Mouse (Mus musculus): Measurements from ENCODE around the gene Bglap2. TPM values are rescaled to one million over a fixed set of nuclear protein-coding genes. Genes with fewer than 3 reads are reported as not detected.
"Not testable (repeated sequence)": the region's sequence is repeated elsewhere in the genome, so short reads cannot be mapped to it uniquely, and the experiment has no call there.

Gene Bglap2
- polyA plus RNA-seq, 1 experiment from 2014 or later, result not detected

GRCm38 (mm10) chr3:88381389-88382315, 3.2 kb upstream of the Bglap2 start:
- Histone ChIP-seq H3K4me2 (replicated peaks) (peak overlapping the region; percentile 62), H3K27ac (peak overlapping the region; percentile 48; the same call in 1 of the 2 replicates), H3K9ac (peak overlapping the region; percentile 20; the same call in 1 of the 2 replicates), H3K4me3 (peak overlapping the region; percentile 34)
- not testable (repeated sequence) for H3K4me1 ChIP-seq, H3K27me3 ChIP-seq, H3K36me3 ChIP-seq, H3K9me3 ChIP-seq
- WGBS, result 9% methylated on average over 21 of the region's 22 CpGs
- peak; percentile 88 for ATAC-seq (ENCODE audit: low FRiP score, low read depth)

GRCm38 (mm10) chr3:88376644-88377043, 1.9 kb downstream of the Bglap2 start:
- WGBS, result 23% methylated on average over 7 of the region's 7 CpGs
- ATAC-seq (ENCODE audit: low FRiP score, low read depth), result peak; percentile 33; the same call in 1 of the 2 replicates
- not testable (repeated sequence) for H3K4me1 ChIP-seq, H3K9me3 ChIP-seq, H3K36me3 ChIP-seq, H3K27me3 ChIP-seq
- peak overlapping the region; percentile 29 for H3K4me3 ChIP-seq
- peak overlapping the region; percentile 61 for H3K4me2 ChIP-seq (replicated peaks)
- peak overlapping the region; percentile 15; the same call in 1 of the 2 replicates for H3K27ac ChIP-seq
- H3K9ac ChIP-seq, result peak overlapping the region; percentile 32

DNA sequence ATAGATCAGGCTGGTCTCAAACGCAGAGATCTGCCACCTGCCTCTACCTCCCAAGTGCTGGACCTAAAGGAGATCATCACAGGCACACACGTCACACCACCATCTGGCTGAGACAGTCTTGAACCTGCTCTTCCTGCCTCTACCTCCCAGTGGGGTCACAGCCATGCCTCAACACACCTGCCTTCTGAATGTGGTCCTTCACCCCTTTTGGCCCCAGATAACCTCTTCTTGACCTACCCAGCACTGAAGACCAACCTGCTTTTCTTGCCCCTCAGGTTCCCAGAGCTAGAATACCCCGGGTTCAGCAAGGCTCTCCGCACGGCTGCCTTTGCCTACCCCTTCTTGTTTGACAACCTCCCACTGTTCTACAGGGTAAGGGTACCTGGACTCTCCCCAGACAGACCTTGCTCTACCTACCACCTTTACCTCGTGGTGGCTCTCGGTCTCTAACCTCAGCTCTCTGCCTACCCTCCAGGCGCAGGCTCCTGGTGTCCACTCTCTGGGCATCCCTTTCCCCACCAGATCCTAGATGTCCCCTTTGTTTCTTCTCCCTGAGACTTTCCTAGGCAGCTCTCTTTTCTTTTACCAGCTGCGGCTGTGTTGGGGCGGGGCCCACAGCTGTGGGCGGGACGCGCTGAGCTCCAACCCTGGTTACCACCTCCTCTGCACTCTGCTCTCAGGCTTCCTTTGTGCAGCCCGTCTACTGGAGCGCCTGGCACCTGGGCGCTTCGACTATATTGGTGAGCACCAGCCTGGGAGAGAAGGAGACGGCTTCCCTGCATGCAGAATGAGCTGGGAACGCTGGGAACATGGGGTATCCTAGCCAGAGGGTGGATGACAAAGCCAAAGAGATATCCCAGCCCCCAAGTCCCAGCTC, 2.5 kb downstream of the Bglap2 start:
- not testable (repeated sequence) for H3K36me3 ChIP-seq, H3K4me1 ChIP-seq, H3K27me3 ChIP-seq, H3K9me3 ChIP-seq
- peak overlapping the region; percentile 15; the same call in 1 of the 2 replicates for H3K27ac ChIP-seq
- peak overlapping the region; percentile 29 for H3K4me3 ChIP-seq
- peak overlapping the region; percentile 32 for H3K9ac ChIP-seq
- peak; percentile 92 for ATAC-seq (ENCODE audit: low FRiP score, low read depth)
- H3K4me2 ChIP-seq (replicated peaks), result peak overlapping the region; percentile 61
- 16% methylated on average over 19 of the region's 19 CpGs for WGBS

DNA sequence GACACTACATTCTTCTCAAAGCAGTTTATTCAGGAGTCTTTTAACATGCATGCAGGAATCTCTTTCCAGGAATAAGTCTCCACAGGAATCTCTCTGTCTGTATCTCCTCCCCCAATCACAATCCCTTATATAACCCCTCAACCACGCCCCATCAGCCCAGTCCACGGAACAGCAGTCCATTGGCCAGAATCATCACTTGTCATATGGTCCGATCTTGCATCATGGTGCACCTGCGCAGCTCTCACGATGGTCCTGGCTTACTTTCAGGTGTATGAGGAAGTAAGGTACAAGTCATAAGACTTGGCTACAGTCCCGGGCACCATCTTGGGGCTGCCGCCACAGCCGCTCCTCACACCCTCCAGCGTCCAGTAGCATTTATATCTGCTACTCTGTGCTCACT, 5.9 kb downstream of the Bglap2 start, which contains the start of gene Bglap3:
Gene Bglap3, minus strand, starts transcription at position 101 of the 400 bp plus-strand sequence.
- H3K4me3 ChIP-seq; H3K36me3 ChIP-seq; H3K9me3 ChIP-seq; H3K4me1 ChIP-seq; H3K9ac ChIP-seq; H3K27me3 ChIP-seq; H3K4me2 ChIP-seq (replicated peaks); ATAC-seq (ENCODE audit: low FRiP score, low read depth); H3K27ac ChIP-seq: not testable (repeated sequence)
- 90% methylated on average over 9 of the region's 9 CpGs for WGBS

GRCm38 (mm10) chr3:88368511-88368910, 10.0 kb downstream of the Bglap2 start:
- not testable (repeated sequence) for H3K9ac ChIP-seq; H3K9me3 ChIP-seq; H3K36me3 ChIP-seq; H3K4me2 ChIP-seq (replicated peaks); H3K27ac ChIP-seq; H3K4me3 ChIP-seq; H3K4me1 ChIP-seq; ATAC-seq (ENCODE audit: low FRiP score, low read depth)
- peaks cover 26% of the 10 kb centered on the region for H3K27me3 ChIP-seq
- WGBS, result 84% methylated on average over 7 of the region's 7 CpGs

DNA sequence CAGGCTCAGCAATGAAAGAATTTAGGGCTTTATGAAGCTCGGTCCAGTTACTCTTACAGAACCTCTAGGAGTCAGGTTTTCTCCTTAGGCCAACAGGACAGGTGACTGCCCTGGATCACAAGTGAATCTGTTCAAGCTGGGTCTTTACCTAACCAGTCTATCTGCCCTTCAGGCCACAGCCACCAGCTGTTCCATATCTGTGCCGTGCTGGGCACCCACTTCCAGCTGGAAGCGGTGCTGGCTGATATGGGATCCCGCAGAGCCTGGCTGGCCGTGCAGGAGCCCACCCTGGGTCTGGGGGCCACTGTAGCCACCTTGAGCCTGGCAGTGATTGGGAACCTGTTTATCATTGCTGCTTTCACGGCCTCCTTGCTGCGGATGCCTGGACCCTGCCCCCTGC, 11.0 kb downstream of the Bglap2 start:
- Histone ChIP-seq H3K27me3 (peaks cover 26% of the 10 kb centered on the region), H3K4me2 (replicated peaks) (peak overlapping the region; percentile 58)
- not testable (repeated sequence) for H3K9ac ChIP-seq; H3K4me1 ChIP-seq; H3K36me3 ChIP-seq; ATAC-seq (ENCODE audit: low FRiP score, low read depth); H3K9me3 ChIP-seq; H3K27ac ChIP-seq; H3K4me3 ChIP-seq
- 50% methylated on average over 3 of the region's 7 CpGs for WGBS

DNA sequence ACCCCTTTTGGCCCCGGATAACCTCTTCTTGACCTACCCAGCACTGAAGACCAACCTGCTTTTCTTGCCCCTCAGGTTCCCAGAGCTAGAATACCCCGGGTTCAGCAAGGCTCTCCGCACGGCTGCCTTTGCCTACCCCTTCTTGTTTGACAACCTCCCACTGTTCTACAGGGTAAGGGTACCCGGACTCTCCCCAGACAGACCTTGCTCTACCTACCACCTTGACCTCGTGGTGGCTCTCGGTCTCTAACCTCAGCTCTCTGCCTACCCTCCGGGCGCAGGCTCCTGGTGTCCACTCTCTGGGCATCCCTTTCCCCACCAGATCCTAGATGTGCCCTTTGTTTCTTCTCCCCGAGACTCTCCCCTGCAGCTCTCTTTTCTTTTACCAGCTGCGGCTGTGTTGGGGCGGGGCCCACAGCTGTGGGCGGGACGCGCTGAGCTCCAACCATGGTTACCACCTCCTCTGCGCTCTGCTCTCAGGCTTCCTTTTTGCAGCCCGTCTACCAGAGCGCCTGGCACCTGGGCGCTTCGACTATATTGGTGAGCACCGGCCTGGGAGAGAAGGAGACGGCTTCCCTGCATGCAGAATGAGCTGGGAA, 11.6 kb downstream of the Bglap2 start:
- Histone ChIP-seq H3K27me3 (peaks cover 26% of the 10 kb centered on the region), H3K4me2 (replicated peaks) (peak overlapping the region; percentile 58), H3K4me3 (peak overlapping the region; percentile 31)
- WGBS, result 8% methylated on average over 22 of the region's 22 CpGs
- H3K9me3 ChIP-seq, H3K4me1 ChIP-seq, H3K9ac ChIP-seq, H3K36me3 ChIP-seq, H3K27ac ChIP-seq: not testable (repeated sequence)
- ATAC-seq (ENCODE audit: low FRiP score, low read depth), result peak; percentile 86

GRCm38 (mm10) chr3:88365705-88366361, 12.7 kb downstream of the Bglap2 start:
- Histone ChIP-seq H3K9me3 (peaks cover 10% of the 10 kb centered on the region), H3K4me3 (no peak overlapping the region), H3K27ac (no peak overlapping the region), H3K36me3 (peaks cover 19% of the 10 kb centered on the region), H3K4me1 (peaks cover 9% of the 10 kb centered on the region), H3K27me3 (peaks cover 26% of the 10 kb centered on the region), H3K4me2 (replicated peaks) (no peak overlapping the region; the same call in 1 of the 2 replicates), H3K9ac (no peak overlapping the region)
- WGBS, result 31% methylated on average over 34 of the region's 34 CpGs
- no peak for ATAC-seq (ENCODE audit: low FRiP score, low read depth)

- H3K27ac ChIP-seq, result peak within 1 kb of the TSS; percentile 52; the same call in 1 of the 2 replicates
- peaks cover 9% of the 10 kb centered on the region for H3K4me1 ChIP-seq
- peaks cover 26% of the 10 kb centered on the region for H3K27me3 ChIP-seq
- H3K9me3 ChIP-seq, result no peaks in the 10 kb centered on the region
- WGBS, result 2% methylated on average over 16 of the region's 16 CpGs
- peak within 1 kb of the TSS; percentile 25 for H3K4me3 ChIP-seq
- peak within 1 kb of the TSS; percentile 49 for H3K4me2 ChIP-seq (replicated peaks)
- ATAC-seq (ENCODE audit: low FRiP score, low read depth), result 0 out of 2 replicates have a peak, but pooled peaks have one; percentile 19
- peak within 1 kb of the TSS; percentile 48 for H3K9ac ChIP-seq
- peaks cover 34% of the 10 kb centered on the region for H3K36me3 ChIP-seq
Measured at GRCm38 (mm10) chr3:88364337-88364736, 14.2 kb downstream of the Bglap2 start, which contains the start of gene Paqr6. Paqr6 (plus strand) TSS chr3:88364584.

- H3K9me3 ChIP-seq, result no peaks in the 10 kb centered on the region
- H3K27ac ChIP-seq, result peak overlapping the region; percentile 52; the same call in 1 of the 2 replicates
- peak overlapping the region; percentile 20; the same call in 1 of the 2 replicates for H3K9ac ChIP-seq
- no peak overlapping the region for H3K4me2 ChIP-seq (replicated peaks)
- no peak for ATAC-seq (ENCODE audit: low FRiP score, low read depth)
- H3K36me3 ChIP-seq, result peaks cover 40% of the 10 kb centered on the region
- WGBS, result 57% methylated on average over 4 of the region's 4 CpGs
- peaks cover 9% of the 10 kb centered on the region for H3K4me1 ChIP-seq
- H3K27me3 ChIP-seq, result peaks cover 26% of the 10 kb centered on the region
- no peak overlapping the region for H3K4me3 ChIP-seq
Measured at GRCm38 (mm10) chr3:88363700-88364099, 14.8 kb downstream of the Bglap2 start.

All from limb, embryonic 13.5 days (tissue).